Comparison of ENCODE assay signal across 8 mouse cellular contexts in the genomic region with DNA sequence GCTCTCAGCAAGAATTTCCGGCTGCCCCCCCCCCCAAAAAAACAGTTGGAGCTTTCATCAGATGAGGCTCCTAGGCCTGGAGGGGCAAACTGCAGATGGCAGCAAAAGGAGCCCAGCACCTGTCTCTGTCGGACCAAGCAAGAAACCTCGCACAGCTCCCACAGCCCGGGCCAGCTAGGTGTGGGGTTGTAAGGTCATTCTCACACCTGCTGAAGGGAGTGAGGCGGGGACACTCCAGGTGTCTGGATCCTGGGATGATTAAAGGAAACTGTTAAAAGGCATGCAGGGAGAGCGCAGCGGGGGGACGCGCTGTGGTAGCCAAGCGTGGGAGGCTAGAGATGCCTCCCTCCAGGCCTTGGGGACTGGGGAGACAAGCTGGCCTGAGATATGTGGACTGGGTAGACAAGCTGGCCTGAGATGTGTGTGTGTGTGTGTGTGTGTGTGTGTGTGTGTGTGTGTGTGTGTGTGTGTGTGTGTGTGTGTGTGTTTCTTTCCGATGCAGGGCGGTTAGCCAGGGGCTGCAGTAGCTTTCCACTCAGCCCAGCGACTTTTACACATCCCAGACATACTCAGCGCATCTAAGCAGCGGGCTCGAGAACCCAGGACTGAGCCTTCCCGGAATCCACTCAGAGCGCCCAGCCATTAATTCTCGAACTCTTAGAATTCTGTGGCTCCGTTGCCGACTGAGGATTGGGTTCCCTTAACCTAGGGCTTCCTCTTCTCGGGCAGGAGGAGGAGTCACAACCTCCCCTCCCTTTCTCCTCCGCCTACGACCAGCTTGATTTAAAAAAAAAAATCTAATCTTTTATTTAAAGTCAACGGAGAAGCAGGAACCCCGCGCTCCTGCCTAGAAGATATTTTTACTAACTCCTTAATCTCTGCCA. TPM values are rescaled to one million over a fixed set of nuclear protein-coding genes. Genes with fewer than 3 reads are reported as not detected.
DNase-seq lines count a peak whose midpoint lies in the region; ATAC-seq and TF ChIP-seq lines count a peak whose summit lies in the region.

No protein-coding gene starts in this region.

- intact Hi-C loops in heart, postnatal 14 days (cut with DNase I), result no loop called here

- no peaks in the 10 kb centered on the region for H3K9me3 ChIP-seq in ES-Bruce4 (replicated peaks; ENCODE audit: control insufficient read depth, insufficient read depth, low read length, poor library complexity, severe bottlenecking)
- no peaks in the 10 kb centered on the region for H3K9me3 ChIP-seq in forebrain, embryonic 12.5 days
- no peaks in the 10 kb centered on the region for H3K9me3 ChIP-seq in lung, embryonic 14.5 days (ENCODE audit: low read depth, low read length)
- H3K9me3 ChIP-seq in neural tube, embryonic 15.5 days (replicated peaks), result no peaks in the 10 kb centered on the region

- DNase-seq in c-Kit-positive CD71-positive TER-119-positive erythroid progenitor cells, embryonic 14.5 days (ENCODE audit: low spot score), result peak; percentile 4
- DNase-seq in heart, postnatal 14 days, result peak; percentile 24 to 40
- peak; percentile 48 to 66 for DNase-seq in kidney, postnatal 4 days
- DNase-seq in lung, embryonic 14.5 days, result peak; percentile 58
- DNase-seq in thymus, adult 18-20 months, result peak; percentile 27 to 39

- no peaks in the 10 kb centered on the region for H3K4me1 ChIP-seq in ES-Bruce4 (ENCODE audit: control insufficient read depth, insufficient read depth, low read length)
- no peaks in the 10 kb centered on the region; the same call in 1 of the 2 replicates for H3K4me1 ChIP-seq in forebrain, embryonic 12.5 days
- H3K4me1 ChIP-seq in lung, embryonic 14.5 days (ENCODE audit: insufficient read depth), result no peaks in the 10 kb centered on the region
- H3K4me1 ChIP-seq in neural tube, embryonic 15.5 days, result peaks cover 3% of the 10 kb centered on the region; the same call in 1 of the 2 replicates

- no peaks in the 10 kb centered on the region for H3K27me3 ChIP-seq in ES-Bruce4 (ENCODE audit: control insufficient read depth, insufficient read depth, low read length, poor library complexity, severe bottlenecking)
- peaks cover 5% of the 10 kb centered on the region for H3K27me3 ChIP-seq in forebrain, embryonic 12.5 days
- no peaks in the 10 kb centered on the region for H3K27me3 ChIP-seq in lung, embryonic 14.5 days (ENCODE audit: insufficient read depth, low read length)
- 0 out of 2 replicates have a peak, but pooled peaks cover 3% of the 10 kb centered on the region for H3K27me3 ChIP-seq in neural tube, embryonic 15.5 days (replicated peaks)

- H3K4me3 ChIP-seq in ES-Bruce4 (ENCODE audit: low read depth, low read length), result peak overlapping the region; percentile 58
- peak overlapping the region; percentile 63 for H3K4me3 ChIP-seq in forebrain, embryonic 12.5 days (replicated peaks)
- peak overlapping the region; percentile 37 for H3K4me3 ChIP-seq in lung, embryonic 14.5 days (ENCODE audit: low read depth, low read length)
- H3K4me3 ChIP-seq in neural tube, embryonic 15.5 days (replicated peaks), result peak overlapping the region; percentile 58

- no peaks in the 10 kb centered on the region for H3K36me3 ChIP-seq in ES-Bruce4 (ENCODE audit: control insufficient read depth, insufficient read depth, low read length, poor library complexity, severe bottlenecking)
- no peaks in the 10 kb centered on the region for H3K36me3 ChIP-seq in forebrain, embryonic 12.5 days (replicated peaks)
- H3K36me3 ChIP-seq in lung, embryonic 14.5 days (ENCODE audit: insufficient read depth), result no peaks in the 10 kb centered on the region
- no peaks in the 10 kb centered on the region for H3K36me3 ChIP-seq in neural tube, embryonic 15.5 days

- TF ChIP-seq POLR2A in ES-Bruce4 (IDR thresholded peaks at IDR 0.05; ENCODE audit: insufficient read depth, low read length), result no peak

- WGBS in forebrain, embryonic 12.5 days, result 23% methylated on average over 25 of the region's 27 CpGs
- WGBS in lung, embryonic 14.5 days, result 20% methylated on average over 26 of the region's 27 CpGs
- WGBS in neural tube, embryonic 15.5 days, result 24% methylated on average over 27 of the region's 27 CpGs

- TF ChIP-seq CTCF in ES-Bruce4 (IDR thresholded peaks at IDR 0.05; ENCODE audit: low read depth, low read length), result no peak
- TF ChIP-seq CTCF in lung, embryonic 14.5 days (IDR thresholded peaks at IDR 0.05; ENCODE audit: low read depth), result no peak

- peak overlapping the region; percentile 60 for H3K4me2 ChIP-seq in forebrain, embryonic 12.5 days
- H3K4me2 ChIP-seq in lung, embryonic 14.5 days, result peak overlapping the region; percentile 64
- peak overlapping the region; percentile 65 for H3K4me2 ChIP-seq in neural tube, embryonic 15.5 days

- peak overlapping the region; percentile 49 for H3K9ac ChIP-seq in ES-Bruce4 (ENCODE audit: low read depth, poor library complexity, severe bottlenecking)
- H3K9ac ChIP-seq in forebrain, embryonic 12.5 days, result 0 out of 2 replicates have a peak overlapping the region, but pooled peaks have one; percentile 12
- peak overlapping the region; percentile 22; the same call in 1 of the 2 replicates for H3K9ac ChIP-seq in lung, embryonic 14.5 days
- H3K9ac ChIP-seq in neural tube, embryonic 15.5 days (replicated peaks), result peak overlapping the region; percentile 34; the same call in 1 of the 2 replicates

- TF ChIP-seq EP300 in ES-Bruce4 (IDR thresholded peaks at IDR 0.05; ENCODE audit: insufficient read depth, low read depth, low read length), result no peak

- H3K27ac ChIP-seq in ES-Bruce4 (ENCODE audit: insufficient read depth, low read length), result peak overlapping the region; percentile 71
- peak overlapping the region; percentile 93; the same call in 1 of the 2 replicates for H3K27ac ChIP-seq in forebrain, embryonic 12.5 days
- peak overlapping the region; percentile 85 for H3K27ac ChIP-seq in lung, embryonic 14.5 days (ENCODE audit: low read depth)
- H3K27ac ChIP-seq in neural tube, embryonic 15.5 days (replicated peaks), result peak overlapping the region; percentile 81

- ATAC-seq in forebrain, embryonic 12.5 days (ENCODE audit: low FRiP score), result no peak
- peak; percentile 10; the same call in 1 of the 2 replicates for ATAC-seq in lung, embryonic 14.5 days (ENCODE audit: insufficient read depth)
- no peak for ATAC-seq in neural tube, embryonic 15.5 days (ENCODE audit: low FRiP score)

RNA-seq across cellular contexts. Expression of gene Rps6ka3, which starts 44.1 kb away (rescaled TPM):
- 47.2 and 55.5 TPM in 2 replicates for polyA plus RNA-seq in ES-Bruce4 (2011; ENCODE audit: insufficient read depth, insufficient read length, low read depth, missing spikeins)
- 4.3 and 4.5 TPM in 2 replicates for polyA plus RNA-seq in forebrain, embryonic 12.5 days (2016; fragmentation: Nextera tagmentation; extraction: Ambion mirVana)
- 10 to 100 TPM; 48.6 to 50.8 TPM for total RNA-seq in heart, postnatal 14 days (2021)
- 6.6 and 6.9 TPM in 2 replicates for polyA plus RNA-seq in lung, embryonic 14.5 days (2014; fragmentation: Nextera tagmentation; extraction: Ambion mirVana)
- 3.3 and 4.6 TPM in 2 replicates for polyA plus RNA-seq in neural tube, embryonic 15.5 days (2015; fragmentation: Nextera tagmentation; extraction: Ambion mirVana)

Comparison
In these comparisons a context has a peak if more than half of its experiments do, and no peak if none do; other contexts are left out.
1. DNase-seq: peak in every context shown above with its lines; median percentile 58 in lung, embryonic 14.5 days; 57 in kidney, postnatal 4 days; 33 in thymus, adult 18-20 months; 32 in heart, postnatal 14 days; 4 in c-Kit-positive CD71-positive TER-119-positive erythroid progenitor cells, embryonic 14.5 days.